Mouse (Mus musculus) kidney, postnatal 14 days (tissue): ENCODE results near the gene Mlana.

Experiments
- DNase-seq: peaks from one replicate; pipeline ENCODE4 v3.0.0; 2022; ENCODE audit warnings: mixed read lengths

Gene Mlana

GRCm38 (mm10) chr19:29697245-29697874 is at the start of gene Mlana:
Mlana (plus strand) TSS chr19:29697824.
- no peak for DNase-seq

- no peak for DNase-seq
Observed at GRCm38 (mm10) chr19:29648550-29648914, 49.1 kb upstream of the Mlana start.

- no peak for DNase-seq
Observed at GRCm38 (mm10) chr19:29649683-29650082, 47.9 kb upstream of the Mlana start.

- no peak for DNase-seq
Observed at GRCm38 (mm10) chr19:29653768-29654265, 43.8 kb upstream of the Mlana start.

- DNase-seq, result no peak
Observed at GRCm38 (mm10) chr19:29655148-29655547, 42.5 kb upstream of the Mlana start.

- peak; percentile 22 for DNase-seq
Observed at GRCm38 (mm10) chr19:29656029-29656428, 41.6 kb upstream of the Mlana start.

- DNase-seq, result no peak
Observed at GRCm38 (mm10) chr19:29656620-29657019, 41.0 kb upstream of the Mlana start.

- DNase-seq, result no peak
Observed at GRCm38 (mm10) chr19:29657033-29657432, 40.6 kb upstream of the Mlana start.

- no peak for DNase-seq
Observed at GRCm38 (mm10) chr19:29657558-29657957, 40.1 kb upstream of the Mlana start.

GRCm38 (mm10) chr19:29658836-29659235 is 38.8 kb upstream of the Mlana start:
- DNase-seq, result no peak

GRCm38 (mm10) chr19:29659705-29660104 is 37.9 kb upstream of the Mlana start:
- DNase-seq, result no peak

GRCm38 (mm10) chr19:29660835-29661764 is 36.5 kb upstream of the Mlana start:
- no peak for DNase-seq

- no peak for DNase-seq
Observed at GRCm38 (mm10) chr19:29661974-29662580, 35.5 kb upstream of the Mlana start.

- DNase-seq, result peak; percentile 52
Observed at GRCm38 (mm10) chr19:29663780-29664179, 33.8 kb upstream of the Mlana start.

GRCm38 (mm10) chr19:29664934-29665333 is 32.7 kb upstream of the Mlana start:
- DNase-seq, result no peak

GRCm38 (mm10) chr19:29666164-29666563 is 31.5 kb upstream of the Mlana start:
- DNase-seq, result no peak

GRCm38 (mm10) chr19:29666965-29667594 is 30.5 kb upstream of the Mlana start:
- DNase-seq, result peak; percentile 56

- DNase-seq, result no peak
Observed at GRCm38 (mm10) chr19:29668135-29668534, 29.5 kb upstream of the Mlana start.

GRCm38 (mm10) chr19:29670247-29670646 is 27.4 kb upstream of the Mlana start:
- no peak for DNase-seq

- DNase-seq, result no peak
Observed at GRCm38 (mm10) chr19:29671160-29671559, 26.5 kb upstream of the Mlana start.

- no peak for DNase-seq
Observed at GRCm38 (mm10) chr19:29672660-29673059, 25.0 kb upstream of the Mlana start.

GRCm38 (mm10) chr19:29674946-29675345 is 22.7 kb upstream of the Mlana start:
- no peak for DNase-seq

- DNase-seq, result no peak
Observed at GRCm38 (mm10) chr19:29675562-29676078, 22.0 kb upstream of the Mlana start.
